Mouse (Mus musculus) lung, adult 2 months (tissue): Measurements from ENCODE around the gene Mgat5b.

Experiments
- CTCF ChIP-seq: fragments of 200-500 bp; IDR thresholded peaks from 2 replicates; pipeline ENCODE4 v1.5.1; 2011; ENCODE audit warnings: mild to moderate bottlenecking, low read length, control low read depth; ENCODE audit not compliant: insufficient read depth
- POLR2A ChIP-seq: fragments of 200-500 bp; IDR thresholded peaks from 2 replicates; pipeline ENCODE4 v1.6.1; 2011; ENCODE audit warnings: low read depth, mild to moderate bottlenecking, control low read depth, low read length, borderline replicate concordance; ENCODE audit errors: extremely low read depth

DNA sequence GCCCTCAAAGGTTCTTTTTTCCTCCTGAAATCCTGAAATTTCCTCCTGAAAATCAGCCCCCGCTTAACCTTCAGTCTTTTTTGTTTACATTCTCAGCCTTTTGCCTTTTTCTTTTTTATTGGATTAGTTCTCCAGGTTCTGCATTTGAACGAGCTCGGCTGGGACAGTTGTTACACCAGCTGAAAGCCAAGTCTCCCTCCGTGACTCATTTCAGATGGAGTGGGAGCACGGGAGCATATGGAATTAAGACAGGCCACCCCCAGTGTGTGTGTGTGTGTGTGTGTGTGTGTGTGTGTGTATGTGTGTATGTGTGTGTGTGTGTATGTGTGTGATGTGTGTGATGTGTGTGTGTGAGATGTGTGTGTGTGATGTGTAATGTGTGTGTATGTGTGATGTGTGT, 37.2 kb upstream of the Mgat5b start:
- no peak for TF ChIP-seq CTCF
- no peak for TF ChIP-seq POLR2A
